Mouse (Mus musculus) bone marrow, adult 2 months (tissue): Measurements from ENCODE around the gene Gm7271.

Source experiments
- CTCF ChIP-seq: fragments of 200-500 bp; IDR thresholded peaks from 2 replicates; pipeline ENCODE4 v1.5.1; 2011; ENCODE audit warnings: low read length, control low read depth; ENCODE audit not compliant: control insufficient read depth, insufficient read depth
- POLR2A ChIP-seq: fragments of 200-500 bp; IDR thresholded peaks from 2 replicates; pipeline ENCODE4 v1.6.1; 2011; ENCODE audit warnings: low read depth, mild to moderate bottlenecking, control low read depth, low read length, borderline replicate concordance; ENCODE audit not compliant: control insufficient read depth

- TF ChIP-seq POLR2A, result no peak
- no peak for TF ChIP-seq CTCF
These were observed 56.3 kb downstream of the Gm7271 start for GRCm38 (mm10) chr5:76540181-76540580.
